Mouse (Mus musculus) spleen, postnatal 10 days (tissue): ENCODE measurements around the gene Olfr678.
"Not testable (repeated sequence)": the region's sequence is repeated elsewhere in the genome, so short reads cannot be mapped to it uniquely, and the experiment has no call there.

Experiments used
- DNase-seq, 2 experiments: peaks; one replicate each; pipeline ENCODE4 v3.0.0; 2021 to 2022; ENCODE audit warnings: low spot score in 2 of 2

Olfr678 gene

DNA sequence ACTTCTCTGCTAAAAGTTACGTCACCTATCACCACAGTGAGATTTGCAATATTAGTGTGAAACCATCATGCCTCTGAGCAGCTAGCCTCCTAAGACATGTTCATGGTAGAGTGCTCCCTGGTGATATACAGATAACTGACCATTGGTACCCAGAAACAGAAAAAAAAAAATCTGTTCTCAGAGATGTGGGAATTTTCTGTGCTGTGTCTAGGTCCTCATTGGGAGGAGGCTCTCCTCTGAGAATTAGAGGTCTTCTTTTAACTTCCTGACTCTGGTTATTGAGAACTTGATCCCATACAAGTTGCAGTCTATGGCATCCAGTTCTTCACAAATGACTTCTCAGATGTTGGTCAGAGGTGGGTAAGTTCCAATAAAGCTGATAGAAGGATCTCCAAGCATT lies at the start of gene Olfr678:
Gene Olfr678, plus strand, starts transcription at position 301 of the 400 bp plus-strand sequence.
- DNase-seq, result no peak

DNA sequence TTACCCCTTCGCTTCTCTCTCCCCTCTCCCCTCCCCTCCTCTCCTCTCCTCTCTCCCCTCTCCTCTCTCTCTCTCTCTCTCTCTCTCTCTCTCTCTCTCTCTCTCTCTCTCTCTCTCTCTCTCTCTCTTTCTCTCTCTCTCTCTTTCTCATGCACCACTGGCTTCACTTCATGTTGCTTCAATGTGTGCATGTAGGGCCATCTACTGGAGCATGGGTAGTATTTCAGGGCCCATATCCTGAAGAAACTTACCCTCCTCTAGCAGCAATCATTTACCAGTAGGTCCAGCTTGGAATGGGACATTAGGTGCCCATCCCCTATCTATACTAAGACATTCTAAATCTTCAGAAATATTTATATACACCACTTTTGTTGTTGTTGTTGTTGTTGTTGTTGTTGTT lies 41.7 kb upstream of the Olfr678 start:
- no peak for DNase-seq

- no peak for DNase-seq
Measured at GRCm38 (mm10) chr7:105028360-105028759, 35.9 kb upstream of the Olfr678 start, which contains the start of gene Olfr675. Gene Olfr675 (minus strand): TSS chr7:105028460.

DNA sequence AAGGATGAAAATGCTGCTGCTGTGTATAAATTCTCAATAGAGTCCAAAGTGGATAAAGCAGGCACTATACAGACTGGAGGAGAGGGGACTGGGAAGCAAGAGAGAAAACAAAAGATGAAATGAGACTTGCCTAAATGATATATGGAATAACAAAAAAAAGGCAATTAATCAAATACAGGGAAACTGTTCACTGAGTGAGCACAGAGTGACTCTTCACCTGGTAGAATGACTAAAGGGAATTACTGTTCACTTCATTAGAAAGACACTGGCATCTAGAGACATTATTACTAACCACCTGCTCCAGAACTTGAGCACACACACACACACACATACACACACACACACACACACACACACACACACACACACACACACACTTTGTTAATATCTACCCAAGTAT lies 31.9 kb upstream of the Olfr678 start, which contains the start of gene Olfr676:
Gene Olfr676, plus strand, starts transcription at position 301 of the 400 bp plus-strand sequence.
- no peak for DNase-seq

DNA sequence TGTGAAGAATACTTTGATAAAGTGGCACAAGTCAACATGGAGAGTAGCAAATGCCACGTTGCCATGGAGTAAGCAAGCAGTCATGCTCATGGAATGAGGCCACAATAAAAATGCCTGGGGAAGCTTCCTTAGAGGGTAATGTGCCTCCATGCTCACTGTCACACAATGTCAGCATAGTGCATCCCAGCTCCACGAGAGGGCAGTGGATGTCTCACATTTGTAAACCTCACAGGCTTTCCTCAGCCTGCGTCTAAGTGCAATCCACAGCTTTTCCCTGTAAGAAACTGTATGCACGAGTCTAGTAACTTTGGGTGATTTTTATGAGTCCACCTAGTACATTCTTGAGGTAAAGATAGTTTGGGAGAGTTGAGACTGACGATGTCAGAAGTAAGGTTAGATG lies 30.4 kb upstream of the Olfr678 start:
- not testable (repeated sequence) for DNase-seq

- DNase-seq, result no peak
Measured at GRCm38 (mm10) chr7:105058951-105059350, 5.3 kb upstream of the Olfr678 start.

- no peak for DNase-seq
Measured at GRCm38 (mm10) chr7:105080905-105081304, 16.6 kb downstream of the Olfr678 start, which contains the start of gene Olfr679. Gene Olfr679 (plus strand): TSS chr7:105081205.

- not testable (repeated sequence) for DNase-seq
Measured at GRCm38 (mm10) chr7:105092717-105093116, 28.4 kb downstream of the Olfr678 start, which contains the start of gene Olfr680-ps1. Gene Olfr680-ps1 (minus strand): TSS chr7:105092817.

DNA sequence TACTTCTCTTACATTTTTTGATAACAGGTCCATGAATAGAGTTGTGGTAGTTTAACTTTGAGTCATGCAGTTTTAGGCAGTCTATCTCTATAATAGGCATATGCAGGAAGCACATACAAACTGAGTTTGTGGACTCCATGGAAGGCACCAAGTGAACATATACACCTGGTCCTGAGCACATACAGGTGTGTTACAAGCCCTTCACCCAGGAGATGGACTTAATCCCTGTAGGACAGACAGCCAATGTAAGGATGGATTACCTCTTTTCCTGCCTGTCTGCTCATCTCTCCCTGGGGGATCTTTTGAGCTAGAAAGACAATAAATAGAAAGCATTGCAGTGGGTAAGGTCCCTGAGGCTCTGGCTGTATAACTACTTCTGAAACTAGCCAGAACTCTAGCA lies 52.3 kb downstream of the Olfr678 start, which contains the start of gene Olfr681:
Gene Olfr681, plus strand, starts transcription at position 301 of the 400 bp plus-strand sequence.
- no peak for DNase-seq
